Mouse (Mus musculus): ENCODE data around the gene Gm10644.

Gene Gm10644

DNA sequence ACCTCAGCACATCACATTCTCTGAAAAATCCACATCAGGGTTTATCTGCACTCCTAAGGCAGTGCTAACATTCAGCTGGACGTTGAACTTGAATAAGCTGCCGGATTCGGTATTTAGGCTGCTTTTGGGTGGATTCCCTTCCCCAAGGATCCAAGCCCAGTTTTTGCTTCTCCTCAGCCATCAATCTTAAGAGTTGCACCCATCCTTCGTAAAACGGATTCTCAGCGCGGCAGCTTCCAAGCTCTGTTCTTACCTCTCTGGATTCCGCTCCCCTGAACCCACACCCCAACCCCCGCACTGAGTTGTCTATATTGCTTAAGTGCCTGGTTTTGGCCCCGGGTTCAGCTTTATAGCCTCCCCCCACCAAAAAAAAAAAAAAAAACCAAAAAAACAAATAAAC, 56.5 kb downstream of the Gm10644 start:
- WGBS, result 7% methylated on average over 10 of the region's 10 CpGs

DNA sequence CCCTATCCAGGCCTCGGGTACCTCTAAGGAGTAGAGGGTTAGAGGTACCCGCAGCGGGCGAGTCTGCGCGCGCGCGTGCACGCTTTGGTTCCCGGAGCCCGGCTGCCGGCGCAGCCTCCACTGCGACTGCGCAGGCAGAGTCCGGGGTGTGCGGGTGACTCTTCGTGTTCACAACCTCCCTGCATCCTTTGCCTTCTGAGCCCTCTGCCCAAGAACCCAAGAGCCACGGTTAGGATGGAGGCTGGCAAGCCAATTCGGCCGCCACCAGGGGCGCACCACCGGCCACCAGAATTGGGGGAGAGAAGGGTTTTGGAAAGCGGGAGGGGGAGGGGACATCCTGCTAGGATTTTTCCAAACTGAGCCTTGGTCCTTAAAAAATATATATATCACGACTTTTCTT, 57.8 kb downstream of the Gm10644 start:
- WGBS, result 4% methylated on average over 26 of the region's 26 CpGs

DNA sequence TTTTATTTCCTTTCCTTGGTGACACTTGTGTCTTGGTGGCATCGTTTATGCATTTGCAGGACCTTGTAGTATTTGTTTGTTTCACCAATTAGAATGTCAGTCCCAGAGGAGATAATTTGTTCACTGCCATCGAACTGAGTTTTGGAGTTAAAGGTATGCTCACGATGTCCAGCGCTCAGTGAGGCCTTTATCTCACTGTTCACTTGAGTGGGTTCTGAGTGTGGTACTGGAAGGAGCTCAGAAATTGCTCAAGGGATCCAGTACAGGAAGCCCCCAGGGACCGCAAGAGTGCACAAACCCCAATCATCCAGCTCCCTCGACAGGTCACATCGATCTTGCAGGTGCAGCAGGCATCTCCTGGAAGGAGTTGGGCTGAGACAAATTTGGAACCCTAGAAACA, 58.5 kb downstream of the Gm10644 start:
- 90% methylated on average over 7 of the region's 7 CpGs for WGBS

DNA sequence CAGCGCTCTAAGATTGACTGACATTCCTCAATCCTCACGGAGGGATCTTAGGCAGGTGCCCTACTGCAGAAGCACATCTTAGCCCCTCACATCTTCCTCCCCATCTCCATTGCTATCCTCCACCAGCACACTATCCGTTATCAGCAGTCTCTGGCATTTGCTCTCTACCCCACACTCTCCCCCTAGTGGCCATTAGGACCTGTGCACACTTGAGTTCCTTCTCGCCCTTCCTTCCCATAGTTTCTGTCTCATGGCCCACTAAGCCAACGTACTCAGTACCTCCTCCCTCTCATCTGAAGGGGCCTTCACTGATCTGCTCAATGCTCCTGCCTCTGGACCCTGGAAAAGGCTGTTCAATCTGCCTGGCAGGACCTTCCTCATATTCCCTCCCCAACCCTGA, 59.1 kb downstream of the Gm10644 start:
- WGBS, result 10% methylated on average over 5 of the region's 5 CpGs

DNA sequence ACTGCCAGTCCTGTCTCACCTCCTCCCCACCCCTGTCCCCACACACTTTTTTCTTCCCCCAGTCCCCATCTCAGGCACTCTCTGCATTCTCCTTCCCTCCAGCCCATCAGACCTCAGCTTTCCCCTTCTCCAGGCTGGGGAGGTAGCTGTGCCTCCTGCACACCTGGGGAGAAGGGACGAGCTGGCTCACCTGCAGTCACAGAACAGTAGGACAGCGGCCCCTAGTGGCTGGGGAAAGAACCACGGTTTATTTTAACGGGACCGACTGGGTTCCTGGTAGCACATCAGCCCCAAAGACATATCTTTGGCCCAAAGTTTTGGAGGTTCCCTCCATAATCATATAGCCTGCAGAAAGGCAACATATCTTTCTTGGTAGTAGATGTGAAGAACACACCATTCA, 61.1 kb downstream of the Gm10644 start:
- WGBS, result 2% methylated on average over 5 of the region's 5 CpGs

DNA sequence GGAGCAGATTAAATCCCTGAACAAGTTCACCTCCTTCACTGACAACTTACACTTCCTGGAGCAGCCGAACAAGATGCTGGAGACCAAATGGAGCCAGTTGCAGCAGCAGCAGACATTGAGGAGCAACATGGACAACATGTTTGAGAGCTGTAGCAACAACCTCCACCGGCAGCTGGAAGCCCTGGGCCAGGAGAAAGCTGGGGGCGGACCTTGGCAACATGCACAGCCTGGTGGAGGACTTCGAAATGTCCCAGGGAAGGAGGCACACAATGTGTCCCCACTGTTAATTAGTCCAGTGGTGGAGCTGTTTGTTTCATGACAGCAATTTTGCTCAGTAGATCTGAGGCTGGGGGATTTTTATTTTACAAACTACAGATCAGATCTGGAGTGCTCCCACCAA, 62.9 kb downstream of the Gm10644 start:
- WGBS, result 36% methylated on average over 4 of the region's 4 CpGs

DNA sequence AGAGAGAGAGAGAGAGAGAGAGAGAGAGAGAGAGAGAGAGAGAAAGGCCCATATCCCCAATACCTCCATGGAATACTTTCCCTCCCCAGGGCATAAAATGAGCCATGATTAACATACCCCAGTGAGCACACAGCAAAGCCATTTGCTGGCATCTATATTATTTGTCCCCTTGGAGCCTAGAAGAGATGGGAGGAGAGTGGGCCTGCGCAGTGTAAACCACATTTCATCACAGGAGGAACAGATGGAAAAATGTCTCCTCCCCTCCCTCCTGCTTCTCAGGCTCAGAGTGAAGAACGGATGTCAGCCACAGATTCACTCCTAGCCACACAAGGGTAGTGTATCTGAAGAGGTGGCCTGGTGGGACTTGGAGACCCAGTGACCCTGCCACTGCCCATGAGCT, 66.6 kb downstream of the Gm10644 start:
- 52% methylated on average over 2 of the region's 2 CpGs for WGBS
